Mouse (Mus musculus) liver, postnatal 0 days (tissue): ENCODE data around the gene Timp1. TPM values are rescaled to one million over a fixed set of nuclear protein-coding genes. Genes with fewer than 3 reads are reported as not detected.

Experiments used
- ATAC-seq: fragments of 200-750 bp; cut with Nextera tagmentation; 2 replicates; pipeline ENCODE4 v1.8.0; 2017; ENCODE audit warnings: mild to moderate bottlenecking, moderate library complexity
- DNase-seq: peaks from one replicate; pipeline ENCODE4 v3.0.0-alpha.2; 2016
- H3K27ac ChIP-seq: fragments of 300-500 bp; sonication (generic); 2 replicates; pipeline ENCODE4 v1.5.1; 2014; ENCODE audit warnings: antibody characterized with exemption, moderate library complexity, mild to moderate bottlenecking, low read depth
- H3K27me3 ChIP-seq: fragments of 300-500 bp; sonication (generic); 2 replicates; pipeline ENCODE4 v1.6.1; 2014; ENCODE audit warnings: low read length, control low read depth, mixed read lengths; ENCODE audit not compliant: insufficient read depth
- H3K36me3 ChIP-seq: fragments of 300-500 bp; sonication (generic); replicated peaks from 2 replicates; pipeline ENCODE4 v1.6.1; 2014; ENCODE audit warnings: mild to moderate bottlenecking, control low read depth, low read length, moderate library complexity, mixed read lengths; ENCODE audit not compliant: insufficient read depth
- H3K4me1 ChIP-seq: fragments of 300-500 bp; sonication (generic); 2 replicates; pipeline ENCODE4 v1.6.1; 2014; ENCODE audit warnings: antibody characterized with exemption, mild to moderate bottlenecking, control low read depth; ENCODE audit not compliant: insufficient read depth
- H3K4me2 ChIP-seq: fragments of 300-500 bp; sonication (generic); 2 replicates; pipeline ENCODE4 v1.6.1; 2014; ENCODE audit warnings: low read depth, mild to moderate bottlenecking, low read length, moderate library complexity, mixed read lengths
- H3K4me3 ChIP-seq: fragments of 300-500 bp; sonication (generic); 2 replicates; pipeline ENCODE4 v1.5.1; 2014; ENCODE audit warnings: low read depth, low read length
- H3K9ac ChIP-seq: fragments of 300-500 bp; sonication (generic); replicated peaks from 2 replicates; pipeline ENCODE4 v1.6.1; 2014; ENCODE audit warnings: mild to moderate bottlenecking, moderate library complexity
- H3K9me3 ChIP-seq: fragments of 300-500 bp; sonication (generic); 2 replicates; pipeline ENCODE4 v1.6.1; 2016; ENCODE audit warnings: mild to moderate bottlenecking, control low read depth, low read length, mixed read lengths
- CTCF ChIP-seq: sonication (generic); IDR thresholded peaks from 2 replicates; pipeline ENCODE4 v1.5.1; 2016; ENCODE audit warnings: antibody characterized with exemption, low read depth
- EP300 ChIP-seq: IDR thresholded peaks from 2 replicates; pipeline ENCODE4 v1.6.1; 2016; ENCODE audit warnings: antibody characterized with exemption, low read depth, mild to moderate bottlenecking
- WGBS: fragments of 180-500 bp; shearing (Covaris S2); extraction: QIAGEN DNeasy Blood & Tissue Kit; methylation state at CpG from one replicate; pipeline ENCODE4 v1.1.7; 2014; ENCODE audit not compliant: insufficient replicate concordance; 5-methylcytosine and 5-hydroxymethylcytosine counted together
- microRNA-seq: library from miRNA; unstranded; fragments of <30 nt; microRNA quantifications from one replicate; pipeline ENCODE4, GENCODE M21; 2016
- polyA plus RNA-seq: library from polyadenylated mRNA; unstranded; fragments of >200 nt; fragmentation: Nextera tagmentation; extraction: Ambion mirVana; gene quantifications from 2 replicates; pipeline ENCODE4 v1.2.1, GENCODE M21; 2015

Timp1 gene
- polyA plus RNA-seq, 1 experiment from 2014 or later = 2.2 TPM

DNA sequence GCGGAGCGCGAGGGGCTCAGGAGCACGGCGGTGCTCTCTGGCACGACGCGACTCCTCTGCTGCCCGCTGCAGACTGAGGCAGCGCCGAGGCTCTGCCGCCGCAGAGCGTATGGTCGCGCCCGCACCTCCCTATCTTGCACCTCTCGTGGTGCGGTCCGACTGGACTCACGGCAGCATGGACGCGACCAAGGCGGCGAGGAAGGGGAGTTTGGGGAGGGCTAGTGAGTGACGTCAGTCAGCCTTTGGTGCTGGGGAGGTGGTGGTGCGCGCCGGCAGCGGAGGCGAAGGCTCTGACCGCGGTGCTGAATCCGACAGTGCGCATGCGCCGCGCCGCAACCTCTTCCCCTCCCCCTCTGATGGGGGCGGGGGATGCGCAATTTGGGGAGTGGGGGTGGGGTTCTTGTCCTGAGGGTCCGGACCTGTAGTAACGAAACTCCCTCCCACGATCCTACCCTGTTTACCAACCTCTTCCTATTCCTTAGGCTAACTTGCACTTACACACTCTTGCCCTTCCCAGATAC, 50.9 kb downstream of the Timp1 start, which contains the start of gene Syn1:
Gene Syn1, minus strand, starts transcription at position 161 of the 521 bp plus-strand sequence.
- peaks cover 24% of the 10 kb centered on the region for H3K27me3 ChIP-seq
- peak; percentile 90 for ATAC-seq

DNA sequence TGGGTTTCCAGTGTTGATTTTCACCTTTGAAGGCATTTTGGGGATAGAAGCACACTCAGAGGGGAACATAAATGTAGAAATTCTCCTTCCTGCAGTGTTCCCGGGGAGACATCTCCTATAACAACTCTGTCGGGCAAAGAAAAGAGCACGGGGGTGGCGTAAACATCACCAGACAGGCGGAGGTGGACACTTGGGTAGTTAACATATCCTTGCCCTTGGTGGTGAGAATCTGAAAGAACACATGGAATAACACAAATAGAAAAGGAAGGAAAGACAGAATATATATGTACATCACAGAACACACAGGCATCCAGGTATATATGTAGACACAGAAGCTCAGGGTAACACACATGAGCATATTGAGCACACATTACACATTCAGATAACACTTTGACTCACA, 51.4 kb downstream of the Timp1 start:
- Histone ChIP-seq H3K4me2 (no peak overlapping the region), H3K36me3 (no peaks in the 10 kb centered on the region), H3K4me3 (no peak overlapping the region), H3K9ac (no peak overlapping the region), H3K9me3 (no peaks in the 10 kb centered on the region), H3K4me1 (0 out of 2 replicates have a peak, but pooled peaks cover 4% of the 10 kb centered on the region), H3K27ac (no peak overlapping the region), H3K27me3 (peaks cover 24% of the 10 kb centered on the region)
- ATAC-seq (no peak), DNase-seq (no peak)
- 45% methylated on average over 5 of the region's 5 CpGs for WGBS
- no peak for TF ChIP-seq EP300
- no peak for TF ChIP-seq CTCF

More for the DNA sequence above, 50.9 kb downstream of the Timp1 start, which contains the start of gene Syn1:
- no peaks in the 10 kb centered on the region for H3K36me3 ChIP-seq
- 0 out of 2 replicates have a peak, but pooled peaks cover 4% of the 10 kb centered on the region for H3K4me1 ChIP-seq
- DNase-seq = peak; percentile 70
- no peak within 1 kb of the TSS for H3K9ac ChIP-seq
- 17% methylated on average over 18 of the region's 44 CpGs for WGBS
- H3K4me3 ChIP-seq = peak within 1 kb of the TSS; percentile 40
- no peak within 1 kb of the TSS for H3K27ac ChIP-seq
- H3K4me2 ChIP-seq = peak within 1 kb of the TSS; percentile 69
- H3K9me3 ChIP-seq = no peaks in the 10 kb centered on the region
- TF ChIP-seq CTCF (no peak), EP300 (no peak)

- DNase-seq (no peak), ATAC-seq (no peak)
- Histone ChIP-seq H3K27ac (no peak overlapping the region), H3K9ac (no peak overlapping the region), H3K36me3 (no peaks in the 10 kb centered on the region), H3K4me3 (no peak overlapping the region), H3K27me3 (peaks cover 21% of the 10 kb centered on the region), H3K4me1 (0 out of 2 replicates have a peak, but pooled peaks cover 4% of the 10 kb centered on the region), H3K4me2 (no peak overlapping the region), H3K9me3 (no peaks in the 10 kb centered on the region)
- WGBS = 65% methylated on average over 1 of the region's 1 CpGs
- TF ChIP-seq EP300 (no peak), CTCF (no peak)
These were observed 53.5 kb downstream of the Timp1 start for GRCm38 (mm10) chrX:20923506-20923905.

Small RNAs within 50 kb of the gene (microRNA-seq; reads per million reads assigned to microRNA genes)
- not detected for gene Gm24824
- not detected for gene Mir5617

Other genes starting within 250 kb of the Timp1 start
- gene Uba1, start 211.8 kb upstream of the Timp1 start, polyA plus RNA-seq = 42.9 and 50.4 TPM in 2 replicates
- 15.3 TPM in 2 replicates for gene Cdk16, start 182.2 kb upstream of the Timp1 start, polyA plus RNA-seq
- gene Usp11, start 166.3 kb upstream of the Timp1 start, polyA plus RNA-seq = 1.9 and 2.0 TPM in 2 replicates
- 36.1 and 37.5 TPM in 2 replicates for gene Araf, start 72.4 kb upstream of the Timp1 start, polyA plus RNA-seq
- gene Syn1, start 50.8 kb downstream of the Timp1 start, polyA plus RNA-seq = 0.05 TPM in 1 of 2 replicates, not detected in the other
- gene Cfp, start 61.4 kb downstream of the Timp1 start, polyA plus RNA-seq = 63.8 TPM in 2 replicates
- gene Elk1, start 80.4 kb downstream of the Timp1 start, polyA plus RNA-seq = 1.8 and 2.1 TPM in 2 replicates
- 53.4 and 53.7 TPM in 2 replicates for gene Uxt, start 91.9 kb downstream of the Timp1 start, polyA plus RNA-seq
- gene Zfp182, start 192.2 kb downstream of the Timp1 start, polyA plus RNA-seq = 1.3 and 1.4 TPM in 2 replicates
- not detected in 2 replicates for gene Spaca5, start 198.2 kb downstream of the Timp1 start, polyA plus RNA-seq
- 0.08 TPM in 2 replicates for gene Zfp300, start 219.4 kb downstream of the Timp1 start, polyA plus RNA-seq
- gene Ssxa1, start 245.7 kb downstream of the Timp1 start, polyA plus RNA-seq = not detected in 2 replicates